Comparison of ENCODE assay signal across 13 mouse cellular contexts in genomic region chr12:108857589-108858184, GRCm38 (mm10). TPM values are rescaled to one million over a fixed set of nuclear protein-coding genes. Genes with fewer than 3 reads are reported as not detected.
A peak's percentile ranks its signal among the peaks of the same experiment; 100 is the strongest.
DNase-seq lines count a peak whose midpoint lies in the region; ATAC-seq and TF ChIP-seq lines count a peak whose summit lies in the region.
"Had no signal": no experiment of that assay in that cellular context is flagged by ENCODE, and none has a peak within 500 bp of the region (broad histone marks: within the 10 kb centered on the region; RNA-seq: fewer than 3 reads in every experiment).

No protein-coding gene starts in this region.

- intact Hi-C loops in heart, postnatal 36 days (cut with DNase I), result no loop called here
- intact Hi-C loops in left cerebral cortex, postnatal 4 days (cut with DNase I), result no loop called here

- TF ChIP-seq EP300 in lung, postnatal 0 days (IDR thresholded peaks at IDR 0.05), result peak; percentile 63; the same call in 1 of the 2 replicates

- no peak for TF ChIP-seq POLR2A in kidney, adult 2 months (IDR thresholded peaks at IDR 0.05; ENCODE audit: low read depth, low read length)

- no peak overlapping the region for H3K27ac ChIP-seq in kidney, adult 2 months (ENCODE audit: insufficient read depth, low read depth, low read length)
- H3K27ac ChIP-seq in lung, postnatal 0 days (ENCODE audit: low read length), result peak overlapping the region; percentile 65
- H3K27ac ChIP-seq: embryonic facial prominence, embryonic 15.5 days; hindbrain, embryonic 14.5 days had no signal

- ATAC-seq in lung, postnatal 0 days, result peak; percentile 86
- ATAC-seq in cerebellum, adult (ENCODE audit: insufficient number of reproducible peaks, low FRiP score, low TSS enrichment), result no peak

- H3K36me3 ChIP-seq in kidney, adult 2 months (ENCODE audit: control insufficient read depth, insufficient read depth, low read length), result no peaks in the 10 kb centered on the region
- peaks cover 19% of the 10 kb centered on the region; the same call in 1 of the 2 replicates for H3K36me3 ChIP-seq in lung, postnatal 0 days (ENCODE audit: insufficient read depth, low read length)

- WGBS in kidney, adult 2 months, result 74% methylated on average over 7 of the region's 7 CpGs
- WGBS in lung, postnatal 0 days, result 43% methylated on average over 7 of the region's 7 CpGs

- no peaks in the 10 kb centered on the region for H3K9me3 ChIP-seq in lung, postnatal 0 days (ENCODE audit: low read length)
- H3K9me3 ChIP-seq: embryonic facial prominence, embryonic 15.5 days had no signal

- no peak for TF ChIP-seq CTCF in kidney, adult 2 months (conservative IDR thresholded peaks at IDR 0.05; ENCODE audit: insufficient read depth, insufficient read length, low read depth, low read length)
- TF ChIP-seq CTCF in lung, postnatal 0 days (IDR thresholded peaks at IDR 0.05), result no peak

- no peaks in the 10 kb centered on the region for H3K4me1 ChIP-seq in kidney, adult 2 months (ENCODE audit: control insufficient read depth, insufficient read depth, low read length)
- H3K4me1 ChIP-seq in lung, postnatal 0 days (ENCODE audit: insufficient read depth, low read depth, low read length), result peaks cover 3% of the 10 kb centered on the region; the same call in 1 of the 2 replicates

- H3K9ac ChIP-seq in lung, postnatal 0 days (replicated peaks; ENCODE audit: low read depth), result no peak overlapping the region
- H3K9ac ChIP-seq: embryonic facial prominence, embryonic 15.5 days; hindbrain, embryonic 14.5 days had no signal

- no peak overlapping the region for H3K4me3 ChIP-seq in kidney, adult 2 months (ENCODE audit: insufficient read depth, low read depth, low read length)
- H3K4me3 ChIP-seq in lung, postnatal 0 days (ENCODE audit: low read depth, low read length), result no peak overlapping the region
- H3K4me3 ChIP-seq: embryonic facial prominence, embryonic 15.5 days had no signal

- no peaks in the 10 kb centered on the region for H3K27me3 ChIP-seq in kidney, adult 2 months (replicated peaks; ENCODE audit: control insufficient read depth, insufficient read depth, low read length)
- H3K27me3 ChIP-seq in lung, postnatal 0 days (replicated peaks; ENCODE audit: insufficient read depth, low read length), result no peaks in the 10 kb centered on the region
- H3K27me3 ChIP-seq: embryonic facial prominence, embryonic 15.5 days had no signal

- DNase-seq in heart, adult 8-10 months (ENCODE audit: low spot score), result peak; percentile 29
- no peak for DNase-seq in heart, postnatal 36 days
- DNase-seq in adipocyte (ENCODE audit: low spot score), result peak; percentile 71
- DNase-seq in kidney, adult 2 months, result peak; percentile 47
- DNase-seq in lung, postnatal 0 days (ENCODE audit: low spot score), result peak; percentile 89
- no peak for DNase-seq in left cerebral cortex, postnatal 4 days
- DNase-seq in layer of hippocampus, adult 8-10 months (ENCODE audit: low spot score in 2 of 2), result no peak
- DNase-seq: cerebellum, adult 9-11 months; right cerebral cortex, postnatal 4 days; thymus, adult 18-20 months had no signal

- H3K4me2 ChIP-seq in lung, postnatal 0 days (replicated peaks; ENCODE audit: low read depth, low read length), result 0 out of 2 replicates have a peak overlapping the region, but pooled peaks have one; percentile 5
- H3K4me2 ChIP-seq: embryonic facial prominence, embryonic 15.5 days; hindbrain, embryonic 14.5 days had no signal

RNA-seq across cellular contexts. Expression of gene Slc25a47, which starts 21.8 kb away (rescaled TPM):
- 1 to 10 TPM; 6.9 to 7.6 (median 7.3) TPM for total RNA-seq in heart, adult 8-10 months (2022)
- total RNA-seq in heart, postnatal 36 days (2021), result 1 to 10 TPM; 6.5 to 6.9 TPM
- 7.0 and 9.2 TPM in 2 replicates for polyA plus RNA-seq in kidney, adult 2 months (2012; rRNA removed)
- 8.5 TPM in 2 replicates for polyA plus RNA-seq in lung, postnatal 0 days (2015; fragmentation: Nextera tagmentation; extraction: Ambion mirVana)
- total RNA-seq in left cerebral cortex, postnatal 4 days (2021), result 10 to 100 TPM; 12.4 to 13.3 TPM
- 10 to 100 TPM in 1 of 4 experiments, 1 to 10 TPM in 3; 8.1 to 10.8 (median 9.0) TPM for total RNA-seq in layer of hippocampus, adult 8-10 months (2022)

RNA-seq across cellular contexts. Expression of gene Slc25a29, which starts 22.0 kb away (rescaled TPM):
- total RNA-seq in heart, adult 8-10 months (2022), result 10 to 100 TPM; 13.1 to 16.9 (median 14.1) TPM
- 10 to 100 TPM in 1 of 2 experiments, 1 to 10 TPM in 1; 8.5 to 10.7 TPM for total RNA-seq in heart, postnatal 36 days (2021)
- polyA plus RNA-seq in kidney, adult 2 months (2012; rRNA removed), result 12.7 and 14.3 TPM in 2 replicates
- 14.9 and 19.7 TPM in 2 replicates for polyA plus RNA-seq in lung, postnatal 0 days (2015; fragmentation: Nextera tagmentation; extraction: Ambion mirVana)
- total RNA-seq in left cerebral cortex, postnatal 4 days (2021), result 10 to 100 TPM; 15.8 to 17.5 TPM
- total RNA-seq in layer of hippocampus, adult 8-10 months (2022), result 10 to 100 TPM; 18.4 to 28.4 (median 21.8) TPM

RNA-seq across cellular contexts. Expression of gene Wdr25, which starts 35.7 kb away (rescaled TPM):
- 1 to 10 TPM; 5.3 to 7.4 (median 6.4) TPM for total RNA-seq in heart, adult 8-10 months (2022)
- 1 to 10 TPM; 3.8 to 4.3 TPM for total RNA-seq in heart, postnatal 36 days (2021)
- polyA plus RNA-seq in kidney, adult 2 months (2012; rRNA removed), result 19.5 and 21.3 TPM in 2 replicates
- 4.8 and 7.3 TPM in 2 replicates for polyA plus RNA-seq in lung, postnatal 0 days (2015; fragmentation: Nextera tagmentation; extraction: Ambion mirVana)
- total RNA-seq in left cerebral cortex, postnatal 4 days (2021), result 1 to 10 TPM; 4.9 to 6.2 TPM
- 10 to 100 TPM in 3 of 4 experiments, 1 to 10 TPM in 1; 9.9 to 15.6 (median 12.6) TPM for total RNA-seq in layer of hippocampus, adult 8-10 months (2022)

RNA-seq across cellular contexts. Expression of gene Wars, which starts 36.3 kb away (rescaled TPM):
- total RNA-seq in heart, adult 8-10 months (2022), result 10 to 100 TPM; 31.0 to 36.9 (median 34.0) TPM
- total RNA-seq in heart, postnatal 36 days (2021), result 10 to 100 TPM; 32.5 to 40.6 TPM
- polyA plus RNA-seq in kidney, adult 2 months (2012; rRNA removed), result 54.4 and 57.2 TPM in 2 replicates
- polyA plus RNA-seq in lung, postnatal 0 days (2015; fragmentation: Nextera tagmentation; extraction: Ambion mirVana), result 84.0 and 84.3 TPM in 2 replicates
- total RNA-seq in left cerebral cortex, postnatal 4 days (2021), result 10 to 100 TPM; 93.2 to 99.7 TPM
- 10 to 100 TPM; 82.6 to 97.2 (median 90.6) TPM for total RNA-seq in layer of hippocampus, adult 8-10 months (2022)

Comparison
In these comparisons a context has a peak if more than half of its experiments do, and no peak if none do; other contexts are left out.
1. DNase-seq: peak in heart, adult 8-10 months (single experiment), adipocyte (single experiment), kidney, adult 2 months (single experiment) and lung, postnatal 0 days (single experiment); none in heart, postnatal 36 days (0 of 2), left cerebral cortex, postnatal 4 days (single experiment) and layer of hippocampus, adult 8-10 months (0 of 2).